Mouse (Mus musculus) inflammation-experienced regulatory T-cells, adult 16 weeks (primary cell): ENCODE data around the gene Camk2n1. TPM values are rescaled to one million over a fixed set of nuclear protein-coding genes. Genes with fewer than 3 reads are reported as not detected.

Experiments used
- polyA plus RNA-seq: library from polyadenylated mRNA; unstranded; fragments of 100-300 nt; shearing (Covaris generic); gene quantifications from one replicate; pipeline ENCODE4 v1.2.1, GENCODE M21; 2017

The Camk2n1 gene
- polyA plus RNA-seq: 0.46 TPM

DNA sequence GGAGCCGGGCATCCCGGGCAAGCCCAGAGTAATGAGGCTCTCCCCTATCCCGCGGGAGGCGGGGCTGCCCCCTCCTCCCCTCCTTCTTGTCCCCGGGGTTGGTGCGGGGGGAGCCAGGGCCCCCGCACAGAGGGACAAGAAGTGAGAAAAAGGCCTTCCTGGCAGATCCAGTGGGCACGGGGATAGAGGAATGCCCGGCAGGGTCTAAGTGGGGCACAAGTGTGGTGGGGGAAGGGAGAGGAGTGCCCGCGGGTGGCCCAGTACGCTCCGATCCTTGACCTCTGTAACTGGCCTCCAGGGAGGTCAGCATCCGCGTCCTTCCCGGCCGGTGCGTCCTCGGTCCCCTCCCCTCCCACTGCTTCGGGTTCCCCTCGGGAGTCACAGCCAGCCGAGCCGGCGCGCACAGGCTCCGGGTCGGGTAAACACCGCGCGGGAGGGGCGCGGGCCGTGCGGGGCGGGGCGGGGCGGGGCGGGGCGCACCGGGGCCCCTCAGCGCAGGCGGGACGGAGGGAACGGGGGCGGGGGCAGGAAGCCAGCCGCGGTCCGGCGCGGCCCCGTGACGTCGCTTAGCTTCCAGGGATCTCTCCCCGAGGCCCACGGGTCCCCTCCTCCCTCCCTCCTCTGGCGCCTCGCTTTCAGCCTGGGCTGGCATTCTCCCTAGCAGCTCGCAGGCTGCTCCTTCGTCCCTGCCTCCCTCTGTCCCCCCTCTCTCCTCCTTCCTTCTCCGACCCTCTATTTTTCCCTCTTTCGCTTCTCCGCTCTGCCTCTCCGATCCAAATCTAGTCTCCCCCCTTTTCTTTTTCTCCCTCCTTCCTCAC, at the start of gene Camk2n1:
Gene Camk2n1, plus strand, starts transcription at position 562 of the 818 bp plus-strand sequence.

DNA sequence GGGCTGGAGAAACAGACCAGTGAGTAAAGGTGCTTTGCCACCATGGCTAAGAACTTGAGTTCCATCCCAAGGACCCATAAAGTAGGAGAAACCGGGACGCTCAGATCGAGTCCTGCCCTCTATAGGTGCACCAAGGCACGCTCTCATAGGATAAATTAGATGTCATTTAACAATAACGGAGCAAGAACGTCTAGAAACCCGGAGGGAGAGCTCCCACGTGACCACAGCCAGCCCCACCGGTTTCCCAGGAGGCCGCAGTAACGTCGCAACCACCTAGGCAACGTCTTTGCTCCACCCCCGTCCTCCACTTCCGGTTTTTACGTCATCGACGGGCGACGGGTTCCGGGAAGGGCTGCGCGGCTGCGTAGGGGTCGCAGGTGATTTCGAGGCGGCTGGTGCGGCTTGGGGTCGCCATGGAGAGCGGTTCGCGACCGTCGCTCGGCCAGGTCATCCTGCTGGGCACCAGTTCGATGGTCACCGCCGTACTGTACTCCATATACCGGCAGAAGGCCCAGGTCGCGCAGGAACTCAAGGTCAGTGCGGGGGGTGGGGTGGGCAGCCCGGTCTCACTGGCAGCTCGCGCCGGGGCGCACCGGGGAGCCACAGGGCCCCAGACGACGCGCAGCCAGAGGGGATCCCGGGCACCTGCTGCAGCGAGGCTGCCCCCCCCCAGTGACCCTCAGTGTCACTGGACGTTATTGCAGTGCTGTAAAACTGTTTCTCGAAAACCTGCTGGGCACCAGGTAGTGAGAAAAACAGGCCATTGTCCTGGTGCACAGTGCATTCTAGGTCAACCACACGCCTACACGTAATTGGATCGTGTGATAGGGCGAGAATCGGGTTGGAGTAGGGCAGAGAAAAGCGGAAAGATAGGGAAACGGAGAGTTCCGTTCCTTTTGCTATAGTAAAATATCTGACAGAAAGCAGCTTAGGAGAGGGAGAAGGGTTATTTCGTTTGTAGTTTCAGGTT, 19.5 kb upstream of the Camk2n1 start, which contains the start of gene Mul1:
Gene Mul1, plus strand, starts transcription at position 325 of the 970 bp plus-strand sequence.

Other genes with a start within 250 kb of the Camk2n1 start
- 236 TPM for gene Hp1bp3, start 238.0 kb upstream of the Camk2n1 start, polyA plus RNA-seq
- gene Sh2d5, start 203.9 kb upstream of the Camk2n1 start, polyA plus RNA-seq: not detected
- not detected for gene Kif17, start 203.9 kb upstream of the Camk2n1 start, polyA plus RNA-seq
- 162 TPM for gene Ddost, start 149.6 kb upstream of the Camk2n1 start, polyA plus RNA-seq
- gene Pink1, start 128.0 kb upstream of the Camk2n1 start, polyA plus RNA-seq: 18.3 TPM
- gene Cda, start 86.3 kb upstream of the Camk2n1 start, polyA plus RNA-seq: not detected
- gene Fam43b, start 57.8 kb upstream of the Camk2n1 start, polyA plus RNA-seq: not detected
- 13.7 TPM for gene Mul1, start 19.6 kb upstream of the Camk2n1 start, polyA plus RNA-seq
- not detected for gene Vwa5b1, start 181.6 kb downstream of the Camk2n1 start, polyA plus RNA-seq